Mouse (Mus musculus) c-Kit-positive CD71-positive TER-119-positive erythroid progenitor cells, embryonic 14.5 days (primary cell): ENCODE measurements around the gene Gnl3l.
A peak's percentile ranks its signal among the peaks of the same experiment; 100 is the strongest.

Source experiments
- DNase-seq: peaks from one replicate; pipeline ENCODE4 v3.0.0-alpha.2; 2013; ENCODE audit warnings: low spot score

Gene Gnl3l

DNA sequence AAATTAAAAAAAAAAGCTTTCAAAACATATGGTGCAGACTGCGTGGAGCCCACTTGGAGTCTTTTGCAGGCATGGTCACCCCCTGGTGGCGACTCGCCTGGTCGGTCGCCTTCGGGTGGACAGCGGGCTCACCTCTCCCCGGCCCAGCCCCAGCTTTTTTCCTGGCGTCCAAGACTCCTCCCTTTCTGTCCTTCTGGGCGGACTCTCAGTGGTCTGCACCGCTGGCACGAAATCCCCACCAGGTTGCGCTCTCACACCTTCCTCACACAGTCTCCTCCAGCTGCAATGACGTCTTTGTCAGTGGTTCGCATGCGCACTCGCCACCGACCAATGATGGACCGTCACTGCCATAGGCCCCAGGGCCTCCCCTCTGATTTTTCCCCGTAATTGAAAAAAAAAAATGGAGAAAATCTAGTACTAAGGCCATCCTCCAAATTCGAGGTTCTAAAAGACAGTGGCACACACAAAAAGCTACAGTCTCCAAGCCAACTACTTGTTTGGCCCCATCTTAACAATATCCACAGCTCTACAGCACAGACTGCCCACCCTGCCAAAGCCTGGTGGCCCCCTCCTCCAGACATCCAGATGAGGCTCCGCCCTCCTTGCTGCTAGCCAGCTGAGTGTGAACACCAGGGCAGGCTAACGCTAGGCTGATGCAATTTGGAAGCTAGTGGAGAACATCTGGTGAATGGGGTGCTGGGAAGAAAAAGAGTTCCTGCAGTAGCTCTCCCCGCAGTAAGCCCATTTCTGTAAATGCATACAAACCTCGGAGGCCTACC is 60.4 kb downstream of the Gnl3l start:
- peak; percentile 31 for DNase-seq

DNA sequence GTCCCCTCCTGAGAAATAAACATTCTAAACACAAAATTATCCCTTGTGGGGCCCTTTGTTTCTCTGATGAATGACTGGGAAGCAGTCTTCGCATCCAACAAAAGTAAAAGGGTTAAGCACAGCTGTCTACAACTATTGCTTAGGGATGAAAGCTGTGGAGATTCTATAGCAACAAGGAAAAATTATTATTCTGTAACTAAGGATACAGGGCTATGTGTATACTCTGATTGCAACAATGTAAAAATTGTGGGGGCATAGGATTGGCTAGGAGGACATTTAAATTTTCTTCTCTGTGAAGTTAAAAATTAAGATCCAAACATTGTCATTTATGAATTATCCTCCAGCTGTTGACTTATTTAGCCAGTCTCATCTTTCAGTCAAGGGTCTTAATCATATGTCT is 61.1 kb downstream of the Gnl3l start:
- no peak for DNase-seq

DNA sequence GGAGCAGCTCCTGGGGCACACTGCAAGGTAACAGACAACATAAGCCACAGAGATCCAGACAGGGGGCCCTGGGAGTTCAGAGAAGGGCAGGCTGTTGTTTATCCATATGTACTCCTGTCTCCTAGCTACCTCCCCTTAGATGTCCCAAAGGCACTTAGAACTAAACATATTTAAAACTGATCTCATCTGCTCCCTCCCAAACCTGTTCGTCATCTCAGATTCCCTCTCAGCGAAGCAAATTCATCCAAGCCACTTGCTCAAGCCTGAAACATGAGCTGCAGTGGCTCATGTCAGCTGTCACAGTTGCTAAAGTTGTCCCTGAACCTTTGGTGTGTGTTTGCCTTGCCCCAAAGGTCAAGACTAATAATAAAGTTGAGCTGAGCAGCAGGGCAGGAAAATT is 61.7 kb downstream of the Gnl3l start:
- no peak for DNase-seq

DNA sequence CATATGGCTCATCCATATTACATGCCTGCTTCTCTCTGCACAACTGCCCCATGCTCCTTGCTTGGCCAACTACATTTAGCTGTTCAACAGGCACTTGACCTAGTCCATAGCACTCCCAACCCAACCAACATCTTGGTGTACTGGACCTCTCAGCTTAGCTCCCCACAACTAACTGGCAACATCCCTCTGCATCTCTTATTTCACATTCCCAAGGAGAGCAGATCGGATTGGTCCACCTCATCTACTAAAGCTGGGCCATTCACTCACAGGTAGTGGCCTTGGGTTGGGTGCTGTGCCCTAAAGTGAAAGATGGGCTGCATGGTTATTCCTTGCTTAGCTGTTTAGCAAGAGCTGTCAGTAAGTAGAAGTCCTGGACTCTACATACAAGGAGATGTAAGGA is 62.4 kb downstream of the Gnl3l start:
- DNase-seq: no peak
